Mouse (Mus musculus): ENCODE data around the gene Ogdh.
"Not testable (repeated sequence)": the region's sequence is repeated elsewhere in the genome, so short reads cannot be mapped to it uniquely, and the experiment has no call there.

Ogdh gene

DNA sequence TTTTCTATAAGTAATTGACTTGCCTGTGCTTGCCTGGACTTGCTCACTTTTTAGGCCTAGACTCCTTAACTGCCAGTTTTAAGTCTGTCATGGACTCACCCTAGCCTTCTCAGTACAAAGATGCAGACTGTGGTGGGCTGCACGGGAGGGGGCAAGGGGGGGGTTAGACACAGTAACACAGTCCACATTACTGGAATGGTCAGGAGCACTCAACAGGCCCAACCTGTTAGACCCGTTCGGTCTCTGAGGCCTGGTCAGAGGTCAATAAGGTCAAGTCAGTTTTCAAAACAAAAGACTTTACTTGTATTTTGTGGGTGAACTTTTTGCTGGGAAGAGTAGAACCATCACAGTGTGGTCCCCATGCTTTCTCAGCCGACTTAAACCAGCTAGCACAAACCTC, 75.7 kb downstream of the Ogdh start:
- in situ Hi-C loops (cut with MboI), result no loop called here

- in situ Hi-C loops (cut with MboI), result not testable (repeated sequence)
Observed at GRCm38 (mm10) chr11:6367986-6368385, 76.6 kb downstream of the Ogdh start.

DNA sequence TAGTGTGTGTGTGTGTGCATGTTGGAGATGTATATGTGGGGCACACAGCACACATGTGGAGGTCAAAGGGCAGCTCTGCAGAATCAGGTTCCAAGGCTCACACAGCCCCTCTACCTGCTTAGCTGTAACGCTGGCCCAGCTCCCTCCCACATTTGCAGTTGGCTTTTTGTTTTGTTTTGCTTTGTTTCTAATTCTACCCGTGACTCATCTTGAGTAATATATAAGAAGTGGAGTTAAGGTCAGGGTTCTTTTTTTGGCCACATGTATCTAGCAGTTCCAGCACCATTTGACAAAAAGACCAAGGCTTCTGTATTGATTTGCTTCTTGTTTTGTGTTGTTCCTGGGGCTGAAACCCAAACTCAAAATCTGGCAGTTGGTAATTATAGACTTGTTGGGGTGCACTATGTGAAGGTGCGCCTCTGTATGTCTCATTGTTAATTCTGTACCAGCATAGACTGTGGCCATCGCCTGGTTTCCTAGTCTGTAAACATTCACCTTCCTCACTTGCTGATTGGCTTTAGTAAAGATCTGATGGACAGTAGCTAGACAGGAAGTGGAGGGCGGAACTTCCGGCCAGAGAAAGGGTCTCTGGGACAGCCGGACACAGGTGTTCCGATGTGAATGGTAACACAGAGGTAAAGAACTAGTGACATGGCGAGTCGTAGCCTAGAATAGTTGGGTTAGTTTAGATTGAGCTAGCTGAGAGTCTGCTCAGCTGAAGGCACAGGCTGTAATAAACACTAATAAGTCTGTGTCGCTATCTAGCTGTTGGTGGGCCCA, 80.1 kb downstream of the Ogdh start:
- in situ Hi-C loops (cut with MboI), result no loop called here

DNA sequence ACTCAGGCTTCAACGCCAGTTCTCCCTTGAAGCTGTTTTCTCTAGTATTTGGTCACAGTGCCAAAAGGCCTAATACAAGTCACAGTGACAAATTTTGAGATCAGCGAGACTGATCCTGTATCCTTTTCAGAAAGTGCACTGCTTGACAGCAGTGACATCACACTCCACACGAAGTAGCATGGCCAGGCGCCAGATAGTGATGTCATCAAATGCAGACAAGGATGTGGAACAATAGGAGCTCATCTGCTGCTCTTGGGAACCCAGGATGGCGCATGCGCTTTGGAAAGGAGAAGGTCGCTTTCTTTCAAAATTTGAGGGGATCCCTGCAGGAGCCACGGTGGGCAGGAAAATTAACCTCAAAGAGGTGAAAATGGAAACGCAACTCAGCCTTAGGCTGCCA, 81.4 kb downstream of the Ogdh start:
- in situ Hi-C loops (cut with MboI), result no loop called here

- in situ Hi-C loops (cut with MboI), result no loop called here
Observed at GRCm38 (mm10) chr11:6380916-6381315, 89.5 kb downstream of the Ogdh start.

GRCm38 (mm10) chr11:6388126-6388725, 96.8 kb downstream of the Ogdh start:
- in situ Hi-C loops (cut with MboI), result no loop called here

DNA sequence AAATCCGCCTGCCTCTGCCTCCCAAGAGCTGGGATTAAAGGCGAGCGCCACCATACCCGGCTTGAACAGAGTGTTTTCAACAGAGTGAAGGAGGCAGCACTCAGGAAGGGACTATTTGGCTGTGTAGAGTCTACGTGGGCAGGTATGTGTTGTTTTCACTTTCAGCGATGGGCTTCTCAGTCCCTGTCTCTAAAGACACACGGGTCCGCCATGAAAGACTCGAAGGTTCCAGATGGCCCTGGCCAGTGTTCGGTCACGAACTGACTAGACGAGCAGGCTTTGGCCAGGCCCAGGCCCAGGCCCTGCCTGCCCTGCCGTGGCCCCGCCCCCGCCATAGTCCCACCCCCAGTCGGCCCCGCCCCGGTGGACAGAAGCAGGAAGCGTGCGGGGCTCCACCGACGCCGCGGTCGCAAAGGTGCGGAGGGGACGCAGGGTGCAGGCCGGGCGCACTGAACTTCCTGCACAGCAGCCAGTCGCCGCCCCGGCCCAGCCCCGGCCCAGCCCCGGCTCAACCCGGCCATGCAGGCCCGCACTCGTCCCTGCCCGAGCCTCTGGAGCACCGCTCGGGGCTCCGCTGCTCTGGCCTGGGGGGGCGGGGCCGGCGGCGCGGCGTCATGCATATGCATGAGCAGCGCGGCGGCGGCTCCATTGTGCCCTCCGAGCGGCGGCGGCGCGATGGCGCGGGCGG, 97.4 kb downstream of the Ogdh start, which contains the start of gene Zmiz2:
Gene Zmiz2, plus strand, starts transcription at position 349 of the 688 bp plus-strand sequence.
- in situ Hi-C loops (cut with MboI), result no loop called here

DNA sequence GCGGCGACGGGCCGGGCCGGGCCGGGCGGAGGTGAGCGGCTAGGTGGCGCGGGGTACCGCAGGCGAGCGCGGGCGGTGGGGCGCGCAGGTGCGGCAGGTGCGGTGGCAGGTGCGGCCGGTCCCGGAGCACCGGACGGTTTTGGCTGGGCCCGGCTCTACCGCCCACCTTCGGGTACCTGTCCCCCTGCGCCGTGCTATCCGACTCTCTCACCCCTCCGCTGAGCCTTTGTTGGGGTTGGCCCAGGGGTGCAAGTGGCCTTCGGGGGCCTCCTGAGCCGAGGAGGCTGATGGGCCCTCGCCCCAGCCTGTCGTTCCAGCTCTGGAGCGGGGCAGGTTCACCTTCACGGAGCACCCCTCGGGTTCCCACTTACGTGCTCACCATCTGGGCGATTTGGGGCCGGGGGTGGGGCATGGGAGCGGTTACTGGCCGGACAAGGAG, 98.1 kb downstream of the Ogdh start:
- in situ Hi-C loops (cut with MboI), result no loop called here

- in situ Hi-C loops (cut with MboI), result no loop called here
Observed at GRCm38 (mm10) chr11:6390376-6391053, 99.1 kb downstream of the Ogdh start.

GRCm38 (mm10) chr11:6391516-6392276, 100.3 kb downstream of the Ogdh start:
- in situ Hi-C loops (cut with MboI), result no loop called here

DNA sequence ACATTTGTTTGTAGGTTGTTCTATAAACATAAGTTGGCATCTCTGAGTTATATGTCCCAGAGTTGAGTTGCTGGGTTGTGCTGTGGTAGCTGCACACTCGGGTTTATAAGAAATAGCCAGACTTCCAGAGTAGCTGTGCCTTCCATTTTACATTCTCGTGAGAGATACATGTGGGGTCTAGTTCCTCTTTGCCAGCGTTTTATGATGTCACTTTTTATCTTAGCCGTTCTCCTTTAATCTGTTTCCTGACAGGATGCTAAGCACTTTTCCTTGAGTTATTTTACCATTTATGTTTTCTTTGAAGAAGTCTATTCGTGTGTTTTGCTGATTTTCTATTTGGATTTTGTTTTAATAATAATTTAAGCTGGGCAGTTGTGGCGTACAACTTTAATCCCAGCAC, 101.4 kb downstream of the Ogdh start:
- in situ Hi-C loops (cut with MboI), result no loop called here

- in situ Hi-C loops (cut with MboI), result no loop called here
Observed at GRCm38 (mm10) chr11:6393866-6394265, 102.4 kb downstream of the Ogdh start.

GRCm38 (mm10) chr11:6395565-6395964, 104.1 kb downstream of the Ogdh start:
- in situ Hi-C loops (cut with MboI), result no loop called here

- in situ Hi-C loops (cut with MboI), result no loop called here
Observed at GRCm38 (mm10) chr11:6398141-6398540, 106.7 kb downstream of the Ogdh start.

GRCm38 (mm10) chr11:6402515-6403510, 111.4 kb downstream of the Ogdh start:
- in situ Hi-C loops (cut with MboI), result no loop called here

DNA sequence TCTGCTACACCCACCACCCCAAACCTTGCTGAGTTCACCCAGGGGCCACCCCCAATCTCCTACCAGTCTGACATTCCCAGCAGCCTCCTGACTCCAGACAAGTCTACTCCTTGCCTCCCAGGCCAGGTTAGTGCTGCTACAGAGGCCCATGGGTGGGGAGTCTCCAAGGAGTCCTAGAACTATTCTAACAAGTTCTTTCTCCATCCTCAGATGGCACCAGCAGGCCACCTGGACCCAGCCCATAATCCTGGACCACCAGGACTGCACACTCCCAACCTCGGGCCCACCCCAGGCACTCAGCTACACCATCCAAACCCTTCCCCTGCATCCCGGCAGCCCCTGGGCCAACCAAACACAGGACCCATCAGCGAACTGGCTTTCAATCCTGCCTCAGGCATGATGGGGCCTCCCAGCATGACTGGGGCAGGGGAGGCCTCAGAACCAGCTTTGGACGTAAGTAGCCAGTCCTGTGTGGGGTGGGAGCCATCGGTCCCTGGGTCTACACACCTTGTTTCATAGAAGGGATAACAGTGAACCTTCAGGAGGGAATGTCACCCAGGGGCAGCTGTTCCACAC, 112.5 kb downstream of the Ogdh start:
- in situ Hi-C loops (cut with MboI), result no loop called here

GRCm38 (mm10) chr11:6404699-6405566, 113.5 kb downstream of the Ogdh start:
- in situ Hi-C loops (cut with MboI), result no loop called here

DNA sequence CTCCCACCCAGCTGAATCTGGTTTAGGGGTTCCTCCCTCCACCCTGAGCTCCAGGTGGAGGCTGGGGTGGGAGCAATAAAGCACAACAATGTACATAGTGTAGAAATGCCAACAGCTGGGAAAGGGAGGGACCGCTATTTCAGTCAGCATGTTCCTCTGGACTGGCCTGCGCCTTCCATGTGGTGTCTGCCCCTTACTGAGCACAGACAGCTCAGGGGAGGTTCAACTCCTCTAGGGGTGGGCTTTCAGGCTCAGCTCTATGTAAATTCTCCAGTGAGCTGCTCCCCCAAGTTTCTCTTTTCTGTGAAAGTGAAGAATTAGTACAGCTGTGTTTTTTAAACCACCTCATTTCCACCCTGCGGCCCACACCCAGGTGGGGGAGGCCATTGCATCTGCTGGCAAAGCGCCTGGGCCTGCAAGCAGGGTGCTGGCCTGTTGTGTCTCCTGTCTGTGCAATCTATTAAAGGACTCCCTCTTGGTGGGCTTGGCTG, 114.2 kb downstream of the Ogdh start:
- in situ Hi-C loops (cut with MboI), result no loop called here

Data from mature B cell (primary cell).